Mouse (Mus musculus) MEL (cell line): ENCODE measurements around the gene Asb14.

Source experiments
- CHD1 ChIP-seq: IDR thresholded peaks from 2 replicates; pipeline ENCODE4 v1.6.1; 2012; ENCODE audit warnings: low read depth, mild to moderate bottlenecking, inconsistent platforms, low read length, improper control_type of control experiment
- CTCF ChIP-seq, 3 experiments: IDR thresholded peaks in 2 of 3; conservative IDR thresholded peaks in 1 of 3; 2 replicates each; pipeline ENCODE4 v1.5.1; 2011 to 2012; ENCODE audit warnings: low read length in 3 of 3, low read depth in 2 of 3, mild to moderate bottlenecking in 2 of 3, improper control_type of control experiment in 1 of 3, inconsistent platforms in 1 of 3, mixed read lengths in 1 of 3, moderate library complexity in 1 of 3; ENCODE audit not compliant: control insufficient read depth in 1 of 3, insufficient read depth in 1 of 3, poor library complexity in 1 of 3, severe bottlenecking in 1 of 3
- GABPA ChIP-seq: IDR thresholded peaks from 2 replicates; pipeline ENCODE4 v1.6.1; 2012; ENCODE audit warnings: low read depth, mild to moderate bottlenecking, inconsistent platforms, low read length, improper control_type of control experiment, moderate library complexity
- MAX ChIP-seq: IDR thresholded peaks from 2 replicates; pipeline ENCODE4 v1.6.1; 2011; ENCODE audit warnings: low read length, improper control_type of control experiment
- MYC ChIP-seq: IDR thresholded peaks from 2 replicates; pipeline ENCODE4 v1.6.1; 2011; ENCODE audit warnings: low read depth, mild to moderate bottlenecking, low read length, improper control_type of control experiment, moderate library complexity
- POLR2A ChIP-seq, 2 experiments: IDR thresholded peaks; 2 replicates each; pipeline ENCODE4 v1.6.1; 2011 to 2012; ENCODE audit warnings: low read length in 2 of 2, mild to moderate bottlenecking in 2 of 2, control low read depth in 1 of 2, improper control_type of control experiment in 1 of 2, low read depth in 1 of 2, moderate library complexity in 1 of 2; ENCODE audit not compliant: control insufficient read depth in 1 of 2, insufficient read depth in 1 of 2, poor library complexity in 1 of 2
- TAL1 ChIP-seq: IDR thresholded peaks from 2 replicates; pipeline ENCODE4 v1.6.1; 2012; ENCODE audit warnings: mild to moderate bottlenecking, inconsistent platforms, low read length, moderate library complexity, mixed read lengths
- TBP ChIP-seq: IDR thresholded peaks from 2 replicates; pipeline ENCODE4 v1.8.0; 2011; ENCODE audit warnings: low read depth, low read length, improper control_type of control experiment
- TCF12 ChIP-seq: IDR thresholded peaks from 2 replicates; pipeline ENCODE4 v1.6.1; 2014; ENCODE audit warnings: low read depth, mild to moderate bottlenecking, inconsistent platforms, low read length, improper control_type of control experiment, moderate library complexity
- ZKSCAN1 ChIP-seq: IDR thresholded peaks from 2 replicates; pipeline ENCODE4 v1.6.1; 2012; ENCODE audit warnings: low read depth, mild to moderate bottlenecking, inconsistent platforms, low read length, improper control_type of control experiment, moderate library complexity
- ZNF384 ChIP-seq: IDR thresholded peaks from 2 replicates; pipeline ENCODE4 v1.6.1; 2012; ENCODE audit warnings: low read depth, mild to moderate bottlenecking, inconsistent platforms, low read length, improper control_type of control experiment

- no peak for TF ChIP-seq ZKSCAN1
- TF ChIP-seq MAX, result no peak
- no peak for TF ChIP-seq CTCF (IDR thresholded peaks at IDR 0.05 in 2 of 3, conservative IDR thresholded peaks at IDR 0.05 in 1 of 3; ENCODE audit: control insufficient read depth in 1 of 3, insufficient read depth in 1 of 3, low read depth in 2 of 3, low read length in 3 of 3, poor library complexity in 1 of 3, severe bottlenecking in 1 of 3)
- TF ChIP-seq POLR2A (IDR thresholded peaks at IDR 0.05; ENCODE audit: control insufficient read depth in 1 of 2, insufficient read depth in 1 of 2, low read depth in 1 of 2, low read length in 2 of 2, poor library complexity in 1 of 2), result no peak
- TF ChIP-seq TAL1, result no peak
- TF ChIP-seq ZNF384, result no peak
- no peak for TF ChIP-seq GABPA
- no peak for TF ChIP-seq MYC
- TF ChIP-seq CHD1, result no peak
- no peak for TF ChIP-seq TCF12
- no peak for TF ChIP-seq TBP
Observed at GRCm38 (mm10) chr14:26879976-26880375, 14.4 kb upstream of the Asb14 start.
